In the genomic region with DNA sequence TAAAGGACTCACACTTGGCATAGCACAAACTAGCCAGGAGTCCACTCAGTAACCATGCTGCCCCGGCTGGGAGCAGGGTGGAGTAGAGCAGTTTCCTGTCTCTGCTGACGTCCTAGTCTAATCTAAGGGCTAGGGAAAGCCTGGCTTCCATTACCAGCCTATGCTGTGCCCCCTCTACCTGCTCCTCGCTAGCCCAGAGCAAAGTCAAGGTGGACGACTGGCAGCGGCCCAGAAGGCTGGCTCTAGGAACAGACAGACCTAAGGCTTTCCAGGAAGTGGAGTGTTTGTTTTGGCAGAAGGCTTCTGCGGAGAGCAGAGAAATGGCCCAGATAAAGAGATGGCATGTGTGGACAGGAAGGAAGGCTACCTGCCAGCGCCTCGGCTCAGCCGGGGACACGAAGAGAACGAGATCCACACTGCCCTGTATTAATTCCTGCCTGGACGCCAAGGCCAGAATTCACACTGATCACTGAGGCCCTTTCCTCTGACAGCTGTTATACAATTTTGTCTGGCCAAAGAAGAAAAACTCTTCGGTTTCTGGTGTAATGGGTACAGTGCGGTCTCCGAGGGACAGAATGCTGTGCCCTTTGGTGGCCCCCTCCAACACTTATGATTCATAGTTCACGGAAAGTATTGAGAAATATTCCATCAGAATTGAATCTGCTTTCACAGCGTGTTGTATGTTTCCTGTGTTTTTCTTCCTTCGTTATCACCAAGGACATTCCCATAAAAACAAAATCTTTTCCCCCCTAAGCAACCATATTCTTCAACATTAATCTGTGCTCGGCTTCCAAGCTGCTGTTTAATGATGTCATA, we compare ENCODE assay signal across 8 mouse cellular contexts.
DNase-seq lines count a peak whose midpoint lies in the region; ATAC-seq lines count a peak whose summit lies in the region.

No protein-coding gene starts in this region.

- DNase-seq in ovary, adult 18-20 months (ENCODE audit: low spot score) = peak; percentile 57
- DNase-seq in ovary, postnatal 10 days (ENCODE audit: low spot score) = no peak
- peak; percentile 57 for DNase-seq in heart, postnatal 25 days (ENCODE audit: low spot score)
- DNase-seq in left cerebral cortex, adult 18-20 months (ENCODE audit: low spot score in 2 of 2) = no peak
- DNase-seq in embryo, embryonic 11 days = no peak

- WGBS in embryonic facial prominence, embryonic 15.5 days = 50% methylated on average over 19 of the region's 19 CpGs
- WGBS in liver, embryonic 12.5 days (ENCODE audit: insufficient replicate concordance) = 29% methylated on average over 19 of the region's 19 CpGs
- WGBS in stomach, embryonic 16.5 days = 34% methylated on average over 19 of the region's 19 CpGs

- no peaks in the 10 kb centered on the region for H3K27me3 ChIP-seq in embryonic facial prominence, embryonic 15.5 days
- H3K27me3 ChIP-seq in liver, embryonic 12.5 days (replicated peaks) = no peaks in the 10 kb centered on the region
- H3K27me3 ChIP-seq in stomach, embryonic 16.5 days (ENCODE audit: control insufficient read depth, insufficient read depth, low read length) = no peaks in the 10 kb centered on the region

- peaks cover 45% of the 10 kb centered on the region for H3K4me1 ChIP-seq in embryonic facial prominence, embryonic 15.5 days
- H3K4me1 ChIP-seq in liver, embryonic 12.5 days = peaks cover 42% of the 10 kb centered on the region
- peaks cover 39% of the 10 kb centered on the region for H3K4me1 ChIP-seq in stomach, embryonic 16.5 days (ENCODE audit: control insufficient read depth, insufficient read depth, low read length)

- ATAC-seq in embryonic facial prominence, embryonic 15.5 days (ENCODE audit: insufficient number of reproducible peaks, low FRiP score, low TSS enrichment, low read depth) = no peak
- 0 out of 2 replicates have a peak, but pooled peaks have one; percentile 20 for ATAC-seq in liver, embryonic 12.5 days
- peak; percentile 54; the same call in 1 of the 2 replicates for ATAC-seq in stomach, embryonic 16.5 days (ENCODE audit: insufficient read depth, low FRiP score)

- no peaks in the 10 kb centered on the region for H3K9me3 ChIP-seq in embryonic facial prominence, embryonic 15.5 days (replicated peaks)
- no peaks in the 10 kb centered on the region for H3K9me3 ChIP-seq in liver, embryonic 12.5 days (replicated peaks)
- H3K9me3 ChIP-seq in stomach, embryonic 16.5 days (replicated peaks; ENCODE audit: control insufficient read depth, low read length) = no peaks in the 10 kb centered on the region

- intact Hi-C loops in heart, postnatal 25 days (cut with DNase I) = loop anchor here (5.0 kb wide), 1 partner anchor 41 kb away; no protein-coding TSS in a partner anchor

- H3K9ac ChIP-seq in embryonic facial prominence, embryonic 15.5 days = no peak overlapping the region
- H3K9ac ChIP-seq in liver, embryonic 12.5 days = no peak overlapping the region
- H3K9ac ChIP-seq in stomach, embryonic 16.5 days (ENCODE audit: low read length) = peak overlapping the region; percentile 46

- no peak overlapping the region for H3K4me3 ChIP-seq in embryonic facial prominence, embryonic 15.5 days (replicated peaks)
- no peak overlapping the region for H3K4me3 ChIP-seq in liver, embryonic 12.5 days
- H3K4me3 ChIP-seq in stomach, embryonic 16.5 days (replicated peaks; ENCODE audit: low read length) = no peak overlapping the region

- H3K4me2 ChIP-seq in embryonic facial prominence, embryonic 15.5 days (replicated peaks) = no peak overlapping the region
- H3K4me2 ChIP-seq in liver, embryonic 12.5 days = peak overlapping the region; percentile 6; the same call in 1 of the 2 replicates
- peak overlapping the region; percentile 13; the same call in 1 of the 2 replicates for H3K4me2 ChIP-seq in stomach, embryonic 16.5 days (ENCODE audit: low read depth, low read length)

- 0 out of 2 replicates have a peak, but pooled peaks cover 4% of the 10 kb centered on the region for H3K36me3 ChIP-seq in embryonic facial prominence, embryonic 15.5 days
- 0 out of 2 replicates have a peak, but pooled peaks cover 4% of the 10 kb centered on the region for H3K36me3 ChIP-seq in liver, embryonic 12.5 days
- no peaks in the 10 kb centered on the region for H3K36me3 ChIP-seq in stomach, embryonic 16.5 days (ENCODE audit: control insufficient read depth, insufficient read depth, low read length)

- 0 out of 2 replicates have a peak overlapping the region, but pooled peaks have one; percentile 39 for H3K27ac ChIP-seq in embryonic facial prominence, embryonic 15.5 days (replicated peaks)
- peak overlapping the region; percentile 13; the same call in 1 of the 2 replicates for H3K27ac ChIP-seq in liver, embryonic 12.5 days
- H3K27ac ChIP-seq in stomach, embryonic 16.5 days (ENCODE audit: low read length) = peak overlapping the region; percentile 40

Comparison
In these comparisons a context has a peak if more than half of its experiments do, and no peak if none do; other contexts are left out.
1. DNase-seq: peak in ovary, adult 18-20 months (single experiment) and heart, postnatal 25 days (single experiment); none in ovary, postnatal 10 days (single experiment), left cerebral cortex, adult 18-20 months (0 of 2) and embryo, embryonic 11 days (single experiment).
2. Peak in every context shown above with its lines, with median percentiles within 50 percentile points of each other: H3K27ac ChIP-seq.